Mouse (Mus musculus) C2C12 (cell line): ENCODE measurements around the gene Eva1c. TPM values are rescaled to one million over a fixed set of nuclear protein-coding genes. Genes with fewer than 3 reads are reported as not detected.

Source experiments
- H3K27me3 ChIP-seq: one replicate; pipeline ENCODE4 v1.6.1; 2011; ENCODE audit not compliant: control insufficient read depth, insufficient read depth, insufficient read length
- H3K36me3 ChIP-seq: one replicate; pipeline ENCODE4 v1.6.1; 2011; ENCODE audit not compliant: control insufficient read depth, insufficient read depth
- H3K4me3 ChIP-seq: one replicate; pipeline ENCODE4 v1.5.1; 2011; ENCODE audit warnings: mild to moderate bottlenecking, control low read depth; ENCODE audit not compliant: poor library complexity, insufficient read depth, severe bottlenecking
- H3K79me2 ChIP-seq: one replicate; pipeline ENCODE4 v1.6.1; 2011; ENCODE audit not compliant: control insufficient read depth, insufficient read depth
- H3K79me3 ChIP-seq: one replicate; pipeline ENCODE4 v1.6.1; 2011; ENCODE audit warnings: low read depth, control low read depth
- H3ac ChIP-seq: one replicate; pipeline ENCODE3; 2011; ENCODE audit warnings: low read depth; ENCODE audit not compliant: control insufficient read depth, insufficient read length
- CEBPB ChIP-seq: IDR thresholded peaks from one replicate; pipeline ENCODE4 v1.6.1; 2011; ENCODE audit warnings: low read depth, mild to moderate bottlenecking, control low read depth, moderate library complexity
- CTCF ChIP-seq: IDR thresholded peaks from one replicate; pipeline ENCODE4 v1.5.1; 2011; ENCODE audit not compliant: control insufficient read depth, insufficient read depth, insufficient read length
- FOSL1 ChIP-seq: IDR thresholded peaks from one replicate; pipeline ENCODE4 v1.8.0; 2011; ENCODE audit warnings: mild to moderate bottlenecking, low read length; ENCODE audit not compliant: poor library complexity, insufficient read depth, severe bottlenecking
- MAX ChIP-seq: IDR thresholded peaks from one replicate; pipeline ENCODE4 v1.6.1; 2011; ENCODE audit warnings: mild to moderate bottlenecking, control low read depth
- MYOD1 ChIP-seq: IDR thresholded peaks from one replicate; pipeline ENCODE4 v1.6.1; 2011; ENCODE audit warnings: low read depth; ENCODE audit not compliant: control insufficient read depth, insufficient read length
- MYOG ChIP-seq: IDR thresholded peaks from one replicate; pipeline ENCODE4 v1.6.1; 2011; ENCODE audit not compliant: control insufficient read depth, insufficient read length; ENCODE audit errors: extremely low read depth
- USF1 ChIP-seq: IDR thresholded peaks from one replicate; pipeline ENCODE4 v1.6.1; 2011; ENCODE audit warnings: low read depth, mild to moderate bottlenecking, control low read depth, moderate library complexity
- polyA plus RNA-seq: library from polyadenylated mRNA; unstranded; fragments of >200 nt; fragmentation: generic; extraction: Trizol; gene quantifications from one replicate; pipeline ENCODE4 v1.2.1, GENCODE M21; 2012; ENCODE audit warnings: missing spikeins

Eva1c gene
- polyA plus RNA-seq, 1 experiment = 21.5 TPM

DNA sequence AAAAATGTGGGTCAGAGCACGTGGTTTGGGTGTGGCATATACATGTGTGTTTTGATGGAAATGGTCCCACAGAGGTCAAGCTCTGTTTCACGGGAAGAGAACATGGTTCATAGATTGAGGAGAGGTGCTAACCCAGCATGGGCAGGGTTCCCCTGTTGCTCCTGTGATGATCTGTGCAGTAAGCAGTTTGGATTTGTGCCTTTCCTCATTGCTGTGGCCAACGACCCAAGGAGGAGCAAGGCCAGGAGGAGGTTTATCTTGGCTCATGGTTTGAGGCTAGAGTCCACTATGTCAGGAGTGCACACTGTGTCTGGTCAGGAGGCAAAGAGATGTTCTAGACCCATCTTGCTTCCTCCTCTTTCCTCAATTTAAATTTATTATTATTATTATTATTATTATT, 36.5 kb downstream of the Eva1c start:
- H3K36me3 ChIP-seq = peaks cover 11% of the 10 kb centered on the region
- no peak overlapping the region for H3ac ChIP-seq
- H3K79me2 ChIP-seq = peaks cover 14% of the 10 kb centered on the region
- no peak for TF ChIP-seq MAX
- no peak for TF ChIP-seq CEBPB
- TF ChIP-seq MYOG = no peak
- no peak for TF ChIP-seq MYOD1
- no peak for TF ChIP-seq USF1
- TF ChIP-seq CTCF = no peak
- no peak for TF ChIP-seq FOSL1
- no peaks in the 10 kb centered on the region for H3K27me3 ChIP-seq
- no peak overlapping the region for H3K4me3 ChIP-seq
- peaks cover 1% of the 10 kb centered on the region for H3K79me3 ChIP-seq

DNA sequence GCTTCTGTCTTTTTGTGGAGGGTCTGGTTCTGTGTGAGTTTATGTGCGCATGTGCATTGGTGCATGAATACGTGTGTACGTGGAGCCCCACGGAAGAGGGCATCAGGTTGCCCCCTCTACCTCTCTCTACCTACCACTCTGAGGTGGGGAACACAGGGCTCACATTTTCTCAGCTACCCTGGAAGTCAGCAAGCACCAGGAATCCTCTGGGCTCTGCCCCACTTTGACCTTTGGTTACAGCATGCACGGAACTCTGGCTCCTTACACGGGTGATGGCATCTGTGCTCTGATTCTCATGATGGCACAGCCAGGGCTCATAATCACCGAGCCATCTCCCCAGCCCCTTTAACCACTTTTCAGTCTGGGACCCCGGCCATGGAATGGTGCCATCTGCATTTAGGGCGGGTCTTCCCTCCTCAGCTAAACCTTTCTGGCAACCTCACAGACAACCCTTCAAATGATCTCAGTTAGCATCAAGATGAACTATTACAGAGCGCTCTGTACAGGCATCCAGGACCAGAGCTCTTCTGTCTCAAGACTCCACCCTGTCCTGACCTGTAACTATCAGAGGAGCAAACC, 37.0 kb downstream of the Eva1c start:
- H3K79me3 ChIP-seq = peaks cover 1% of the 10 kb centered on the region
- H3K79me2 ChIP-seq = peaks cover 9% of the 10 kb centered on the region
- peaks cover 11% of the 10 kb centered on the region for H3K36me3 ChIP-seq
- TF ChIP-seq MYOG = no peak
- TF ChIP-seq MYOD1 = no peak
- no peak for TF ChIP-seq MAX
- no peak overlapping the region for H3K4me3 ChIP-seq
- no peak overlapping the region for H3ac ChIP-seq
- no peaks in the 10 kb centered on the region for H3K27me3 ChIP-seq

DNA sequence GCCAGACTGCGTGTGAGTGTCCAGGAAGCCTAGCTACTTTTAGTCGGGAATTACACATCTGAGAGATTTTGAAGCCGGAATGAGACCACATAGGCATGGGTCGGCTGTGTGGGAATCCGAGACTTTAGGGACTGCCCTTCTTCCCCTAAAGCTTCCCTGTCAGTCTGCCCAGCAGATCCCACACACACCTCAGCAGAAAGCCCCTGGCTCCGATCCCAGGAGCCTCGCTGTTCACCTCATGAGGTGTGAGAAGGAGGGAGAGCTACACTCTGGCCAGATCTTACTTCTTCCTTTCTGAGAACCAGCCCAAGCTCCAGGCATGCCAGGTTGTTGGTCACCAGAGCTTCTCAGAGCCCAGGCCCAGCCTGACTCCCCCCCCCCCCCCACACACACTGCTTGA, 38.2 kb downstream of the Eva1c start:
- H3K36me3 ChIP-seq = peaks cover 15% of the 10 kb centered on the region
- H3K4me3 ChIP-seq = no peak overlapping the region
- H3K79me2 ChIP-seq = peaks cover 6% of the 10 kb centered on the region
- no peaks in the 10 kb centered on the region for H3K27me3 ChIP-seq
- peaks cover 1% of the 10 kb centered on the region for H3K79me3 ChIP-seq
- no peak overlapping the region for H3ac ChIP-seq
- no peak for TF ChIP-seq CTCF
- no peak for TF ChIP-seq FOSL1
- no peak for TF ChIP-seq CEBPB
- TF ChIP-seq MAX = no peak
- TF ChIP-seq USF1 = no peak
- no peak for TF ChIP-seq MYOD1
- no peak for TF ChIP-seq MYOG

DNA sequence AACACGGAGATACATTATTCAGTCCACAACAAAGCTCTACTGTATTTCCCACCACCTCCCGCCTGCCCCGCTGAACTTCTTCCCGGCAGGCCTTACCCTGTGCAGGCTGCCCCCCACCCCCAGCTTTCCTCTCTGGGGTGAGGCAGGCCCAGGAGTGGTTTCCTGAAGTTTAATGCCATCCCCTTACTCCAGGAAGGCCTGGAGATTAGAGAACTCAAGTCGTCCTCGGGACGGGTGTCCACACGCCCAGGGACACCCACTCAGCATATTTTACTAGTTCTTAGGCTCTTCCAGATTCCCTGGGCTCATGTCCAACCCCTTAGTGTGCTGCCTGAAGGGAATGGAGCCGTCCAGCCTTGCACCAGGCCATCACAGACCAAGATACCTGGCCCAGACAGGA, 39.1 kb downstream of the Eva1c start:
- no peaks in the 10 kb centered on the region for H3K27me3 ChIP-seq
- TF ChIP-seq CTCF (no peak), CEBPB (no peak), FOSL1 (no peak), USF1 (no peak), MYOD1 (no peak), MYOG (no peak), MAX (no peak)
- H3K79me2 ChIP-seq = peaks cover 6% of the 10 kb centered on the region

GRCm38 (mm10) chr16:90868129-90868528, 41.6 kb downstream of the Eva1c start:
- Histone ChIP-seq H3ac (no peak overlapping the region), H3K4me3 (no peak overlapping the region)
- TF ChIP-seq USF1 = no peak
- no peak for TF ChIP-seq MYOD1
- TF ChIP-seq CEBPB = no peak
- no peak for TF ChIP-seq MAX
- TF ChIP-seq MYOG = no peak
- TF ChIP-seq FOSL1 = no peak
- TF ChIP-seq CTCF = no peak

More for the DNA sequence above, 39.1 kb downstream of the Eva1c start:
- no peaks in the 10 kb centered on the region for H3K79me3 ChIP-seq
- no peak overlapping the region for H3K4me3 ChIP-seq
- peaks cover 15% of the 10 kb centered on the region for H3K36me3 ChIP-seq
- no peak overlapping the region for H3ac ChIP-seq

GRCm38 (mm10) chr16:90869361-90869760, 42.8 kb downstream of the Eva1c start:
- H3K79me3 ChIP-seq = no peaks in the 10 kb centered on the region
- no peak overlapping the region for H3K4me3 ChIP-seq
- H3K79me2 ChIP-seq = no peaks in the 10 kb centered on the region
- no peaks in the 10 kb centered on the region for H3K27me3 ChIP-seq
- peaks cover 29% of the 10 kb centered on the region for H3K36me3 ChIP-seq
- TF ChIP-seq USF1 (no peak), CEBPB (no peak), CTCF (no peak)
- H3ac ChIP-seq = no peak overlapping the region

More at GRCm38 (mm10) chr16:90868129-90868528, 41.6 kb downstream of the Eva1c start:
- Histone ChIP-seq H3K79me2 (peaks cover 6% of the 10 kb centered on the region), H3K27me3 (no peaks in the 10 kb centered on the region), H3K36me3 (peaks cover 31% of the 10 kb centered on the region), H3K79me3 (no peaks in the 10 kb centered on the region)
